10 mouse cellular contexts compared by ENCODE assay signal in the genomic region with DNA sequence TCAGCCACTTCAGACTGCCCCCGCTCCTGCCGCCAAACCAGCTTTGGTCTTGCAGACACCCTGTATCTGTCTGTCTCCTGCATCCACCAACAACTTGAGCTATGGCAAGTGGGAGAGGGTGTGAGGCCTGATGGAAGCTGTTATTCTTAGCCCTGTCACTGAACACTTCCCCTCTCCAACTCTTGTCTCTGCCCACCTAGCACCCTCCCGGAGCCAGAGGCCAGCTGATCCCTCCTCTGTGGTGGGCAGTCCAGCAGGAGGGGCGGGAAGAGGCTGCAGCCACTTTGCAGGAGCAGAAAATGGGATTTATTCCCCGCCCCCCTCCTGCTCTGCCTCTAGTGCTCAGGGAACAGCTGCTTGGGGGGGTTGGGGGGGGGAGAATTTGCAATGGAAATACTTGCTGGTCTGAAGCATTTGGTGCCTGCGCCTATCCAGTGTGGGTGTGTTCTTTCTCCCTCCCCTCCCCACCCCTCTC.
DNase-seq lines count a peak whose midpoint lies in the region; ATAC-seq and TF ChIP-seq lines count a peak whose summit lies in the region.
"Had no signal": no experiment of that assay in that cellular context is flagged by ENCODE, and none has a peak within 500 bp of the region (broad histone marks: within the 10 kb centered on the region; RNA-seq: fewer than 3 reads in every experiment).

No protein-coding gene starts in this region.

- H3K36me3 ChIP-seq in hindbrain, embryonic 10.5 days, result no peaks in the 10 kb centered on the region
- H3K36me3 ChIP-seq in hindbrain, postnatal 0 days (ENCODE audit: insufficient read depth, low read length), result no peaks in the 10 kb centered on the region
- no peaks in the 10 kb centered on the region for H3K36me3 ChIP-seq in forebrain, embryonic 16.5 days (ENCODE audit: control insufficient read depth, insufficient read depth)
- H3K36me3 ChIP-seq in limb, embryonic 13.5 days, result no peaks in the 10 kb centered on the region

- H3K4me2 ChIP-seq in hindbrain, postnatal 0 days (ENCODE audit: low read depth, low read length), result no peak overlapping the region
- no peak overlapping the region for H3K4me2 ChIP-seq in forebrain, embryonic 16.5 days (ENCODE audit: low read length)
- no peak overlapping the region for H3K4me2 ChIP-seq in limb, embryonic 13.5 days (replicated peaks)

- H3K27me3 ChIP-seq in hindbrain, embryonic 10.5 days (ENCODE audit: insufficient read depth, poor library complexity, severe bottlenecking), result 0 out of 2 replicates have a peak, but pooled peaks cover 6% of the 10 kb centered on the region
- no peaks in the 10 kb centered on the region for H3K27me3 ChIP-seq in hindbrain, postnatal 0 days (ENCODE audit: insufficient read depth, low read length)
- H3K27me3 ChIP-seq in forebrain, embryonic 16.5 days (replicated peaks; ENCODE audit: control insufficient read depth, insufficient read depth, low read length), result no peaks in the 10 kb centered on the region
- H3K27me3 ChIP-seq in limb, embryonic 13.5 days, result no peaks in the 10 kb centered on the region

- no peak for ATAC-seq in hindbrain, postnatal 0 days
- ATAC-seq in forebrain, embryonic 16.5 days, result peak; percentile 35
- ATAC-seq in limb, embryonic 13.5 days (ENCODE audit: low FRiP score, low read depth), result peak; percentile 22
- no peak for ATAC-seq in erythroblast, adult 5-6 weeks (replicated peaks; ENCODE audit: low FRiP score, poor library complexity, severe bottlenecking)

- peaks cover 47% of the 10 kb centered on the region for H3K4me1 ChIP-seq in hindbrain, embryonic 10.5 days (replicated peaks)
- H3K4me1 ChIP-seq in hindbrain, postnatal 0 days (ENCODE audit: insufficient read depth, low read length), result peaks cover 7% of the 10 kb centered on the region; the same call in 1 of the 2 replicates
- peaks cover 23% of the 10 kb centered on the region for H3K4me1 ChIP-seq in forebrain, embryonic 16.5 days (replicated peaks; ENCODE audit: control insufficient read depth, insufficient read depth, low read length)
- H3K4me1 ChIP-seq in limb, embryonic 13.5 days, result peaks cover 56% of the 10 kb centered on the region

- TF ChIP-seq POLR2A in brain, embryonic 14.5 days (IDR thresholded peaks at IDR 0.05; ENCODE audit: borderline replicate concordance, extremely low read depth, insufficient read depth, insufficient read length, poor library complexity, severe bottlenecking), result no peak

- H3K9me3 ChIP-seq in hindbrain, embryonic 10.5 days, result peaks cover 8% of the 10 kb centered on the region
- H3K9me3 ChIP-seq in hindbrain, postnatal 0 days (ENCODE audit: low read length), result no peaks in the 10 kb centered on the region
- peaks cover 5% of the 10 kb centered on the region; the same call in 1 of the 2 replicates for H3K9me3 ChIP-seq in forebrain, embryonic 16.5 days (ENCODE audit: control insufficient read depth, low read length)
- peaks cover 8% of the 10 kb centered on the region; the same call in 1 of the 2 replicates for H3K9me3 ChIP-seq in limb, embryonic 13.5 days

- no peak for DNase-seq in hindbrain, embryonic 10.5 days (ENCODE audit: low spot score)
- DNase-seq in hindbrain, postnatal 0 days (ENCODE audit: low spot score), result no peak
- peak; percentile 73 for DNase-seq in brain, embryonic 14.5 days (ENCODE audit: low read depth)
- no peak for DNase-seq in thymus, postnatal 14 days
- DNase-seq in testis, postnatal 14 days (ENCODE audit: low spot score), result no peak
- DNase-seq: adrenal gland, postnatal 25 days; kidney, adult 18-20 months had no signal

- H3K4me3 ChIP-seq in hindbrain, embryonic 10.5 days, result no peak overlapping the region
- no peak overlapping the region for H3K4me3 ChIP-seq in hindbrain, postnatal 0 days (ENCODE audit: low read length)
- no peak overlapping the region for H3K4me3 ChIP-seq in forebrain, embryonic 16.5 days (replicated peaks; ENCODE audit: low read length)
- no peak overlapping the region for H3K4me3 ChIP-seq in limb, embryonic 13.5 days

- no peak overlapping the region for H3K9ac ChIP-seq in hindbrain, postnatal 0 days (replicated peaks; ENCODE audit: low read length)
- H3K9ac ChIP-seq in forebrain, embryonic 16.5 days (replicated peaks; ENCODE audit: low read depth, low read length), result no peak overlapping the region
- H3K9ac ChIP-seq in limb, embryonic 13.5 days, result peak overlapping the region; percentile 25; the same call in 1 of the 2 replicates

- 52% methylated on average over 6 of the region's 6 CpGs for WGBS in hindbrain, embryonic 10.5 days
- WGBS in hindbrain, postnatal 0 days, result 45% methylated on average over 6 of the region's 6 CpGs
- WGBS in forebrain, embryonic 16.5 days, result 56% methylated on average over 6 of the region's 6 CpGs
- WGBS in limb, embryonic 13.5 days, result 50% methylated on average over 6 of the region's 6 CpGs

- TF ChIP-seq CTCF in hindbrain, postnatal 0 days (IDR thresholded peaks at IDR 0.05; ENCODE audit: low read depth), result no peak
- TF ChIP-seq CTCF in brain, embryonic 14.5 days (IDR thresholded peaks at IDR 0.05; ENCODE audit: borderline replicate concordance, extremely low read depth, insufficient read depth, insufficient read length), result no peak

- peak overlapping the region; percentile 70 for H3K27ac ChIP-seq in hindbrain, embryonic 10.5 days
- no peak overlapping the region for H3K27ac ChIP-seq in hindbrain, postnatal 0 days
- H3K27ac ChIP-seq in forebrain, embryonic 16.5 days (ENCODE audit: low read length), result no peak overlapping the region
- H3K27ac ChIP-seq in limb, embryonic 13.5 days, result no peak overlapping the region; the same call in 1 of the 2 replicates

Comparison
In these comparisons a context has a peak if more than half of its experiments do, and no peak if none do; other contexts are left out.
1. ATAC-seq: peak in forebrain, embryonic 16.5 days (single experiment) and limb, embryonic 13.5 days (single experiment); none in hindbrain, postnatal 0 days (single experiment) and erythroblast, adult 5-6 weeks (single experiment).